Mouse (Mus musculus) kidney, postnatal 10 days (tissue): ENCODE data around the gene Ltf.
A peak's percentile ranks its signal among the peaks of the same experiment; 100 is the strongest.

Experiments used
- DNase-seq: peaks from one replicate; pipeline ENCODE4 v3.0.0; 2021; ENCODE audit warnings: mixed read lengths

The Ltf gene

DNA sequence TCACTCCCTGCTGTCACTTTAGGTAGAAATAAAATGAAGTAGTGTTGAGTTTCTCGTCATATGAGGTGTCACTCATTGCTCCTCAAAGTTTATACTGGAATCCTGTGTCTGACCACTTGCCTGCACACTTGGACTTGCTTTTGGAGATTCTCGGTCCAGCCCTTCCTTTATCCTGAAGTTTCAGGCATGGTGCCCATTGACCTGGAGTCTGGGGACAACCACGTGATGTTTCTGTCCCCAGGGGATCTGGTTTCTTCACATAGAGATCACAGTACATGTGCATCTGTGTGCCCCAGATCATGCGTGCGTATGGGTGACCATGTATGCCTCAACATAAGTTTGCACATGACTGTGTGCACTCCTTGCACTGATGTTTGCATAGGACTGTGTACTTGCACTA, 23.2 kb downstream of the Ltf start:
- peak; percentile 49 for DNase-seq

DNA sequence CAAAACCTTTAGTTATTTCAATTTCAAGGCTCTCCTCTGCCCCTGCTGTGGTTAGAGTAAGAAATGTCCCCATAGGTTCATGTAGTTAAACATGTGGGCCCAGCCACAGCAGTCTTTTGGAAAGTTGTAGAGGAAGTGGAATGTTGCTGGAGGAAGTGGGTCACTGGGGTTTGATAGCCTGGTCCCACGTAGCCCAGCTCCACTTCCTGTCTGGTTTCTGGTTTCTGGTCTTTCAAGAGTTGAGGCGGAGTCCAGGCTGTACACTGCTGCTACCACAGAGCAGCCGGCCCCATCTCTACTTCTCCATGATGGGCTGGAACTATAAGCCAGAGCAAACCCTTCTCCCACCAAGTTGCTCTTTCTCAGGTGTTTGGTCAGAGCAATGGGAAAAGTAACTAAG, 27.2 kb downstream of the Ltf start:
- no peak for DNase-seq

GRCm38 (mm10) chr9:111047266-111047665, 28.2 kb downstream of the Ltf start:
- no peak for DNase-seq

DNA sequence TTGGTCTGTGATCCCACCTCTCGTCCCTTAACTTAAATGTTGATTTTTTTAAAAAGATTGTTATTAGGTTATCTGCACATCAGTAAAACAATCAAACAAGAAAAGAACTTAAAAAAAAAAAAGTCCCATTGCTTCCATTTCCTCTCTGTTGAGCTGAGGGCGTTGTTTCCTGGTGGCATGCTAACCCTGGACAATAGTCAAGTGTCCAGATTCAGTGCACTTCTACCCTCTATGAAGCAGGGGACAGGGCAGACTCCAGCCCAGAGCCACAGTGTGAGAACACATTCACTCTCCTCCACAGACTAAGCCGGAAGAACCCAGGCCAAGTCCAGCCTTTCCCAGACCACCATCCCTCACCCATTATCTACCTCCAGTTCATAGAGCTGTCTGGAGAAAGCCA, 29.4 kb downstream of the Ltf start:
- no peak for DNase-seq

- no peak for DNase-seq
These were observed 35.9 kb downstream of the Ltf start for GRCm38 (mm10) chr9:111054923-111055322.

DNA sequence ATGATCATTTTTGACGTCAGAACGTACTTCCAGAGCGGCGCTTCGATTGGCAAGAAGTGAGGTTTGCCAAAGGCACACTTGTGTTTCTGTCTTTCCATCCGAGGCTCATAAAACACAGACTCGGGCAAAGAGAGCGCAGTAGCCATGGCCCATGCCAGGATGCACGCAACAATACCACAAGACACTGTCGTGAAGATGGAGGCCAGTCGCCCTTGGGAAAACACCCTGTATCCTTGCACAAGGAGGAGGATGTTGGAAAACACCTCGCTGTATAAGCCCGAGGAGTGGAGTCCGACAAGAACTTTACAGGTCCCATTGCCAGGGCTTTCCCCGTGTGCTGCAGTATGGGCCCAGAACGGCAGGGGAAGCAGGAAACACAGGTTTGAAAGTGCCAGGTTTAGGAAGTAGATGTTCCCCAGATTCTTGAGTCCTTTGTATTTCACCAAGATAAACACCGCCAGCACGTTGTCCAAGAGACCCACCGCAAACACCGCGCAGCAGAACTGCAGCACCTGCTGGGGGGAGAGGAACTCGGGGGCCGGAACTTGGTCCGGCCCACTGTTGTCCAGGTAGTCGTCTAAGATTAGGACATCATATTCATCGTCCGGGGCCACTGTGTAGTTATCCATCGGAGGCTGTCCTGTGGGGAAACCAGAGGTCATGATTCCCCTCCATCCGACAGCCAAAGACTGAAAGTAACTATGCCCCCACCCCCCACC, 36.9 kb downstream of the Ltf start:
- no peak for DNase-seq

- DNase-seq: no peak
These were observed 37.4 kb downstream of the Ltf start for GRCm38 (mm10) chr9:111056519-111056797.

DNA sequence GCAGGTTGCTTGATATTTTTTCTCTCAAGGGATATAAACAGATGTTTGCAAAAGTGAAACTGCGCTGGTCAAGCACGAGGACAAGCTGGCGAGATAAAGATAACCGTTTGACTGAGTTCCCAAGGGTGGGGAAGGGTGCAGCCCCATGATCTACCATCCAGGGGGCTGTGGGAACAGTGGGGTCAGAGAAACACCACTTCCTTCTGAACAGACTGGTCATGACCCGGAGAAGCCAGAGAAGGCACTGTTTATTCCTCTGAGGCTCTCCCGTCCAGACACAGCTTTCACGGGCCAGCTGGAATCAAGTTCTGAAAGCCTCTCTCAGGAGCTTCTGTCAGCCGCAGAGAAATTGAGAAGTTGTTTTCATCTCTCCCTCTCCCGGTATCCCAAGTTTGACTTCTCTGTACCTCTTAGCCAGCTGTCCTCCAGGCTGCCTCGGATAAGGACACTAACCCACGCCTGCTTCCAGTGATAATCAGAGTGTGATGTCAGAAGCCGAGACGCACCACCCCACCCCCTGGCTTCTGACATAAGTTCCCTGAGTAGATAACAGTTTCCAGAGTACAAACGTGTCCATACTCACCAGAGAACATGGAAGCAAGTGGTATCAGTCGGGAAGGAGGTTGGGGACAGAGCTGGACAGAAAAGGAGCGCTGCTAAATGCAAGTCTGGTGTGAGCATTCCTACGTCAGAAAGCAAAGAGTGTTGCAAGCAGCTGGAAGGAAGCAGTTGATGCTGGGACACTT, 37.9 kb downstream of the Ltf start, which contains the start of gene Ccrl2:
TSS of gene Ccrl2 (minus strand) at position 722 of the 746 bp plus-strand sequence.
- DNase-seq: peak; percentile 45

GRCm38 (mm10) chr9:111057544-111058370, 38.7 kb downstream of the Ltf start:
- DNase-seq: no peak

DNA sequence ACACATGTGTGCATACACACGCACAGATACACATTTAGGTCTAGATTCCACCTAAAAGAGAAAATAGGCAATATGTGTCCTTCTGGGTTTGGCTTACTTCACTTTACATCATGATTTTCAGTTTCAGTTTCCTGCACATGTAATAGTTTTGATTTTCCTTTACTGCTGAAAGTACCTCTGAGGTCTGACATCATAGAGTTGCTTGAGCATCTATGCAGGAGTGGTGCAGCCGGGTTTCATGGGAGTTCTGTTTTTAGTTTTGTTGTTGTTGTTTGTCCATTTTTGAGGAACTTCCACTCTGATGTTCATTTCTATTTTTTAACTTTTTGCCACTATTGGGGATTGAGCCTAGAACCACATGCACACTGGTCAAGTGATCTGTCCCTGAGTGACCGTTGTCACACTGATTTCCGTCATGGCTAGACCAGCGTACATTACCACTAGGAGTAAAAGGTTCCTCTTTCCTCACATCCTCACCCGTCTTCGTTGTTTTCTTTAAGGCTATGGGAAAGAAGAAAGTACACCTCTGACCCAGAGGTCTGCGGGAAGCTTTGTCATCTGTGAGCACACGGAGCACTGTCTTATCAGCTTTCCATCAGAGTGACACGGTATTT, 40.0 kb downstream of the Ltf start:
- no peak for DNase-seq

DNA sequence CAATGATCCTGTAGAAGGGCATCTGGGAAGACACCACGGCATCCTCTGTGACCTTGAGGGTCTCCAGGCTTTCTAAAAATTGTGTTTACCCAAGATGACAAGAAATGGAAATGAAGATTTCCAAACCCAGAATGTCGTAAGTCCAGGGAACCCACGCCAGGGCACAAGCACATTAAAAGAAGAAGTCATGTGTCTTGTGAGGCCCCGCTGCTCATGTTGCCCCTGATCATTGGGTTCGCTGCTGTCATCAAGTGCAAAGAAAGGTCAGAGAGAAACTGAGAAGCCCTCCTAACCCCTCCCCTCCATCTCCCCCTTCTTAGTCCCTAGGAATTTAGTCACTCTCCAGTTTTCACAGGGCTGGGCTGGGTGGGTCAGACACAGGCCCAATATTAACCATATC, 43.8 kb downstream of the Ltf start:
- no peak for DNase-seq

DNA sequence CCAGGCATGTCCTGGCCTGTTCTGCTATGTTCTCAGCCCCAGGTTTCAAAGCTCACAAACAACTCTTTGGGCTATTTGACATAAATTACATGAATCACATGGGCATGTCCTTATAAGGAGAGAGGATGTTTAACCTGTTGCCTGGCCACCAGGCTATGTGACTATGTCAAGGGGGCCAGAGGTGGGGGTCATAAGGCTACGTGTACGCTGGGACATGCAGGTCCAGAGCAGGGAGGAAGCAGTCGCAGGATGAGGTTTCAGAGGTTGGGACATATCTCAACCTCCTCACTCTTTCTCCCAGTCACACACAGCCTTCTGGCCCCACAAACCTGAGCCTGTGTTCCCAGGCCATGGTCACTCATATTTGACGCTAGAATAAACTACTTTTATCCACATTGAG, 48.0 kb downstream of the Ltf start:
- DNase-seq: no peak

DNA sequence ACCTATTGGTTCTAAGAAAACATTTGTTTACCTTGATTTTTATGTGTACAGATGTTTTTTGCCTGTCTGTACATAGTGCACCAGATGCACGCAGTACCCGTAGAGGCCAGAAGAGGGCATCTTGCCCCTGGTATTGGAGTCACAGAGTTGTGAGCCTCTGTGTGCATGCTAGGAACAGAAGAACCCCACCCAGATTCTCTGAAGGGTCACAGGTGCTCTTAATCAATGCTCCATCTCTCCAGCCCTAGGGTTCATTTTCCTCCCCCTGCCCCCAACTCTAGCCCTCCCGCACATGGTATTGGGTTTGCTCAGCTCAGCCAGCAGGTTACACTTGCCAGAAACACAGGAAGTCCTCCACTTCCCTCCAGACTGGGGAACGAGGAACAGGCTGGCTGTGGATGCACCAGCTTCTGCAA, 51.5 kb downstream of the Ltf start:
- peak; percentile 75 for DNase-seq

DNA sequence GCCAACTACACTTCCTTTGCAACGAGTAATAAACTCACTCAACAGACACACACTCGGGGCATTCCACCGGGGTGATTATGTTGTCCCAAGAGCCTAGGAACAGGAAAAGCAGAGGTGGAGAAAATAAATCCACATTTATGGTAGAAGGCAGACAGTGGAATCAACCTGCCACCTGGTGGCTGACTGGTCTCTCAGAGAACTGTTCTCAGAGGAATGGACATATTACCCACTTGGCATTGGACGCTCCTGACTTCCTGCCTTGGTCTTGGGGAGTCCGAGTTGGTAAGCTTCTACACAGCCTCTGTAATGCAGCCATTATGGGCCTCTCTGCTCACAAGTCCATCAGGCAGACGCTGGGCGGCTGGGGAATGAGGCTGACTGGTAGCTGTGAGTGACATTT, 53.1 kb downstream of the Ltf start:
- DNase-seq: peak; percentile 78

DNA sequence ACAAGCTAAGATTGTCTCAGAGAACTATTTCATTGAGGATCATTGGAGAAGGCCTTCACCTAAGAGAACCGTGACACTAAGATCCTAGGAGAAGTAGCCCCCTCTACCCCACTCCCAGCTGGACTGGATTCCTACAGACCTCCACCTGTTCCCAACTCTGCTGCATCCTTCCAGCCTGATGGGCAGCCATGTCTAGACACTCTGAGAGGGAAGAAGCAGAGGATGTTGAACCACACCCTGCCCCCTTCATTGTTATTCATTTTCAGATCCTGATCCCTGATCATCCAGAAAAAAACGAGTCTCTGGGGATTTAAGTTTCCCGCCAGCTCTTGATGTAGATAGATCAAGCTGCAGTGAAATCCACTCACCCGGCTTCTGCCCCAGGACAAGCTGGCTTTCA, 53.9 kb downstream of the Ltf start:
- no peak for DNase-seq

DNA sequence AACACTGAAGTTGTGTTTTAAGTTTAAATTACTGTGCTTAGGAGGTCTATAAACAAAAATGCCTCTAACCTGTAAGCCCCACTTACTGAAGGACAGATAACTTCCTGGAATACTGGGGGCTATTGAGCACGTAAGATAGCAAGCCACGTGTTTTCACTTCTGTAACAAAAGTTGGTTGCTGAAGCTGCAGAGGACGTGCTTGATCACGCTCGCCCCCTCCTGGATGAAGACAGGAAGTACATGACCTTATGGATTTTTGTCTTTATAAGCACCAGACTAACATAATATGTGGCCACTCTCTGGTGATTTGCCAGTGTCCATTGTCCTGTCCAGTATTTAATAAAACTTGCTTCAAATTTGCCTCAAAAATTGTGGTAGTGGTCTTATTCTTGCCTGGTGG, 58.7 kb downstream of the Ltf start:
- DNase-seq: no peak

GRCm38 (mm10) chr9:111080801-111081200, 61.7 kb downstream of the Ltf start:
- DNase-seq: no peak

DNA sequence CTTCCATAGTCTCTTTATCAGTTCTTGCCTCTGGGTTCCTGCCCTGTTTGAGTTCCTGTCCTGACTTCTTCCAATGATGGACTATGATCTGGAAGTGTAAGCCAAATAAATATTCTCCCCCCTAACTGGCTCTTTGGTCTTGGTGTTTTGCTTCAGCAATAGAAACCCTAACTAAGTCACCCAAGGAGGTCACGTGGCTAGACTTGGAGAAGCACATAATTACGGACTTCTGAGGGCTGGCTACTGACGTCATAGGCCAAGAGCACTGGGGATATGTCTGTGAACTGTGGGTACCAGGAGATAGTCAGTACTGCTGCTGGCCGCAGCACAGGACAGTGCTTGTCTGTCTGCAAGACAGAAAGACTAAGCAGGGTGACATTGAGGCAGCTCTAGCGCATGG, 62.7 kb downstream of the Ltf start:
- DNase-seq: no peak

GRCm38 (mm10) chr9:111085329-111085728, 66.3 kb downstream of the Ltf start:
- DNase-seq: peak; percentile 28

DNA sequence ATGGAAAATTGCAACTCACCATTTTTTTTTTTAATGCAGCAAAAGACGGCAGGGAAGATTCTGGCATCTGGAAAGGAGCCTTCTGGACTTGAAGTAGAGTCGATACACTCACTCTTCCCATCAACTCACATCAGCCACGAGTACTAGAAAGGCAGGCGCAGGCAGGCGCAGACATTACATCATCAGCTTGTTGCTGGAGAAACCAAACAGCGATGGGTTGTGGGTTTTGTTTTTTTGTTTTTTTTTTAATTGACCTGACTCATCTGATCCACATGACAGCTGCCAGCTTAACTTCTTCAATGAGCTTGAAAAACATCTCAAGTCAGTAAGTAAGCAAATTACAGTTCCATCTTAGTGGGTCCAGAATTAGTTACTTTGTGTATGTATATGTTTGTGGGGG, 67.1 kb downstream of the Ltf start:
- no peak for DNase-seq

DNA sequence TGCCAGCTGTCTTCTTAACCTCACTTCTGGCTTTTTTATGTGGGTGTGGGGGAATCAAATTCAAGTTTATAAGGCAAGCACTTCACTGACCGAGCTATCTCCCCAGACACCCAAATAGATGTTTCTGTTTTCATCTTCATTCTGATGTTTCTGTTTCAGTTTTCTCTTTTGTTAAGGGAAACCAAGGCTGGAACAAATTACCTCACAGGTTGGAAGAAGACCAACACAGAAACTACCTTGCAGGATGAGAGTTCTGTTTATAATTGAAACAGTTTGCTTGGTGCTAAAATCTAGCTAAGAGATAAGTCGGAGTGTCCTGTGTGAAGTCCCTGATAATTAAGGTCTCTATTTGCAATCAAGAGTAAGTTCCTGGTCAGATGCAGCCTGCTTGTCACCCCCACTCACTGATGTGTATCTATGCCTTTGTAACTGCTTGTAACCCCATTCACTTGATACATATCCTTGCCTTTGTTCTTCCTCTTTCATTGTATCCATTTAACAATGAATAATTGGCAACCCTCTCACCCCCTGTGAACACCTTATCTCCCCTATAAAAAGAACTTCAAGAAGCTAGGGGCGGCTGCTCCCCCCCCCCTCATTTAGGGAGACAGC, 68.0 kb downstream of the Ltf start:
- DNase-seq: no peak

- no peak for DNase-seq
These were observed 68.9 kb downstream of the Ltf start for GRCm38 (mm10) chr9:111087960-111088359.

- DNase-seq: no peak
These were observed 69.8 kb downstream of the Ltf start for GRCm38 (mm10) chr9:111088886-111089285.
